Mouse (Mus musculus) 3T3-L1 (cell line): Measurements from ENCODE around the gene Tenm3.
"Not testable (repeated sequence)": the region's sequence is repeated elsewhere in the genome, so short reads cannot be mapped to it uniquely, and the experiment has no call there.

ENCODE experiments used
- DNase-seq: peaks from one replicate; pipeline ENCODE4 v3.0.0-alpha.2; 2015; ENCODE audit warnings: low read depth, low spot score

The Tenm3 gene

DNA sequence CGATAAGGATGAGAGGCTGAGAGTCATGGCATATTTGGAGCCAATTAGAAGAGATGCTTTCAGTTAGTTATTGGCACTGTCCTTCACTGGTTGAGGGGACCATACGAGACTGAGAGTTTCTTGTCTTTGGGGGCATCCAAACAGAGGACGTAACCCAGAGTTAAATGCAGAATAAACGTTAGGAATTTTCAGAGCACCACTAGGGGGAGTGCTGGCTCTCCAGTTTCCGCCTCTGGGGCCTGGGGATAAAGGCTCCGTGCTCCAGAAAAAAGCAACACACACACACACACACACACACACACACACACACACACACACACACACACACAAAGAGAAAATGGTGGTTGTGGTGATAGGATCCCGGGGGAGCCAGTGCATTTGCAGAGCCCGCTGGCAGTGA is 636.8 kb downstream of the Tenm3 start:
- peak; percentile 4 for DNase-seq

DNA sequence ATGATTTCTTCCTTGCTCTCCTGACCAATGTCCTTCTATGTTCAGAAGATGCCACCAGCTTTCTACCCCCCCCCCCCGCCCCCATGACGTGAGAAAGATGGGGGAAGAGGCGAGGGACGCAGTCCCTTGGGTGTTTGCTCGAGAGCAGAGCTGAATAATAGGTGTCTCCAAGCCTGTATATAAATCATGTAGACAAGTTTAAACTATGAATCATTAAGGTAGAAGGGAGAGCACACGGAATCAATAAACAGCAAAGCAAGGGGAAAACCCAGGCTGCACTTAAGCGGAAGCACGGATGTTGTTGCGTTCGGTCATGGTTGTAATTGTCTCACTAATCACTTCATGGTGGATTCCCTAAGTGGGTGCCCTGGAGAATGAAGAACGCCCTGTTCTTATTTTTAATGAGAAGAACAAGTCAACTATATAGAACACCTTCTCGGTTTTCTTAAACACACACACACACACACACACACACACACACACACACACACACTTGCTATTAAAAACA is 638.9 kb downstream of the Tenm3 start:
- no peak for DNase-seq

DNA sequence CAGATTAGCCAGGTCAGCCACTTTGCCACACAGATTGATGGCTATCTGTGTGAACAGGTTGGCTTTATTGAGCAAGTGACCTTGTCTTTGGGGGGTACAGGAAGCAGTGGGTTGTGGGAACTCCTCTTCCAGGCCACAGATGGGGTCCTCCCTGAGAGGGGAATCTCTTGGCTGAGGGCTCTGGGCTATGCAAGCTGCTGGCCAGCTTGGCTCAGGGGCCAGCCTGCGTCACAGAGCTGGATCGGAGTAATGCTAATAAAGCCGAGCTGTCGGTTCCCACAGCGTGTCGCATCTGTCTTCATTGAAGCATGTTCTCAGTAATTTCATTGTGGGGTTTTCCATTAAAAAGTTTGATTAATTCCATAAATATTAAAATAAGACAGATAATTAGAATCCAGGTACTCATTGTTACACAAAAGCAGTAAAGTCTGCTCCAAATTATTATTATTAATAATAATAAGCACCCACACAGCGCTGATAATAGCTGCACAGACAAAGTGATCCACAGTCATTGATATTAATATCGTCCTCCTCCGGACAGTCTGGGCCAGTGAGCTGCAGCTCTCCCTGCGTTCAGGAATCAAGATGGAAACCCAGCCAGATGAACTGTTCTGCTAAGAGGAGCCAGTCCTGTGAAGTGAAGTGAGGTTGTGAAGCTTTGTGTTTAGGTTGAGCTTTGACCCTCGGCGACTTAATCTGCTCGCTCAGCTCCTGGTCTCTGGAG is 639.5 kb downstream of the Tenm3 start:
- DNase-seq = no peak

DNA sequence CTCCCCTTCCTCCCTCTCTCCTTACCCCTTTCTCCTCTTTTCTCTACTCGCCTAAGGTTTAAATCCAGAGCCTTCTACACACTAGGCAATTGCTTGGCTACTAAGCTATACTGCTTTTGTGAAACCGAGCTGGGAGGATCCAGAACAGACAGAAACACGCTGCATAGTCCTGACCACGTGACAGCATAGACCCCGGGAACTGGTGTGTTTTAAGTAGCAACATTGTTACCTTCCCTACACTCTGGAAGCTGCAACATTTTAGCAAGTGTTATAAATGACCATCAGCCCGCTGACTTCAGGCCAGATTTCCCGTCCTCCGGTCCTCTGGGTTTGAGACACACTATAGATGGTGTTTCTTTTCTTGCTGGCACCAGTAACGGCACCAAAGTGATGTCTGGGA is 640.1 kb downstream of the Tenm3 start:
- no peak for DNase-seq

DNA sequence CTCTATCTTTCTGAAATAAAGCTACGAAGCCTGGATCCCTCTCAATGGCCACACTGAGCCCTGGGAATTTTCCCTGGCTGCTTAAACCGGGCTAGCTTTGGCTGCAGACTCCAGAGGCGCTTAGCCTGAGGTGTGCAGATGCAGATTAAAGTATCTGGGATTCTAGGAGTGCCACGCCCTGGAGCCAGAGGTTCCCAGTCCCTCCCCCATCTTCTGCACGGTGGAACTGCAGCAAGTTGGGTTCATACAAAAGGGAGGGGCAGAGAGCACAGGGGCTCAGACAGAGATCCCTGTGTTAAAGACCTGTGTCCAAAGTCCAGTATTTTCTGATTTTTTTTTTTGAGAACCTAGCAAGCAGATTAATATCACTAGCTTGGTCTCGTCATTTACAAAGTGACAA is 640.6 kb downstream of the Tenm3 start:
- DNase-seq = no peak

DNA sequence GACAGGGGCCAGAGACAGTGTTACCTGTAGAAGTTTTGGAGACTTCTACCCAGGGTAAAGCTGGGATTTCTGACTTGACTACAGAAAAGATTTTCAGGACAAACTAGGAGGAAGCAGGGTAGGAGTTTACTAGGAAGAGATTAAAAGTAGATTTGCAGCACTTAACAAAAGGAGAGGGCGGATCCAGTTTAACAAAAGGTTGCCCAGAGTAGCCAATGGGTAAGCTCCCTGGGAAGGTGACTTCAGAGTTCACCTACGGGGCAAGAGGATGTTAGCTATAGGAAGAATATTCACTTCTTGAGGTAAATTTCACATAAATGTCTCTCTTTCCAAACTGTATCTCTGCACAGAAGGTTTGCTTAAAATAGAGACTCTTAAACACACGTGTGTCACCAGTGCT is 641.1 kb downstream of the Tenm3 start:
- DNase-seq = no peak

DNA sequence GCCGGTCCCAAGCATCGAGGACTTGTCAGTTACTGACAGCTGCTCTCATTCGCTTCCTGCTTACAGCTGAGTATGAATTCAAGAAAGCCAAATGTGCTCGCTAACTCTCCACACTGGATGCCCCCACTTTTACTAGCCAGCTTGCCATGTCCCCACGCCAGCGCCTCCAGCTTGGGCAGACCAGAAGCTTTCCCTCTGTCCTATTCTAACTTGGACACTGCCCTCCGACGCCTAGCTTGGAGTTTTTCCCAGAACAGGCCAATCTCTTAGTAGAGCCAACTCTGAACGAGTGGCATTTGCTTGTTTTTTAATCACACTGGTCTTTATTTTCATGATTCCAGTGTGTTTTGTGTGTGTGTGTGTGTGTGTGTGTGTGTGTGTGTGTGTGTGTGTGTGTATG is 644.6 kb downstream of the Tenm3 start:
- DNase-seq = no peak

DNA sequence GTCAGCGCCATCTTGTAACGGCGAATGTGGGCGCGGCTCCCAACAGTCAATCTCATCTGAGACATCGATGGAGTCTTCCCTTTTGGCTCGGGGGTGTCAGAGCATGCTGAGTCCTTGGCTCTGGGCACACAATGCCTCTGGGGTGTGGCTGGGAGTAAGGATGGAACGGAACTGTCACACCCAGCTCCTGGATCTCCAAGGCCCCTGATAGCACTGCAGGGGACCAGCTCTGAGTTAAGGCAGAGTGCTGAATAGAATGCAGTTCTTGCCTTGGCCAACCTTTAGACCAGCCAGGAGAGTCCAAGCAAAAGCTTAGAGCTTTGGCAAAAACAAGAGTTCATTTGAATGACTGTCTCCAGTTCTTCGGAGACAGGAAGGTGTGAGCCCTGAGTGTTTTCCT is 647.8 kb downstream of the Tenm3 start:
- DNase-seq = no peak

DNA sequence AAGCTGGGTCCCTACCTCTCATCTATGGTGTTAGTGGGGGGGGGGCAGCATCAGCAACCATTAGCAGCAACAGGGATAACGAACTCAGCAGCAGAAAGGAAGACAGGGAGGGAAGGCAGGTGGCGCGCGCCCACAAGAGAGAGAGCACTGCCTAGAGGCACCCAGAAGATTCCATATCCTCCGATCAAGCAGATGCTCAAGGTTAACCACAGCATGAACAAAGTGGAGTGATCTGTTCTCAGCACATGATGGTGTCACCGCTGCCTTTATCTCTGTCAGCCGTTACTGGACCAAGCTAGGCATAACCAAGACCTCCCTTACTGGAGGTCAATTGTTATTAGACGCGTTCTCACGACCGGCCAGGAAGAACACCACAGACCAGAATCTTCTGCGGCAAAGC is 655.2 kb downstream of the Tenm3 start:
- no peak for DNase-seq

DNA sequence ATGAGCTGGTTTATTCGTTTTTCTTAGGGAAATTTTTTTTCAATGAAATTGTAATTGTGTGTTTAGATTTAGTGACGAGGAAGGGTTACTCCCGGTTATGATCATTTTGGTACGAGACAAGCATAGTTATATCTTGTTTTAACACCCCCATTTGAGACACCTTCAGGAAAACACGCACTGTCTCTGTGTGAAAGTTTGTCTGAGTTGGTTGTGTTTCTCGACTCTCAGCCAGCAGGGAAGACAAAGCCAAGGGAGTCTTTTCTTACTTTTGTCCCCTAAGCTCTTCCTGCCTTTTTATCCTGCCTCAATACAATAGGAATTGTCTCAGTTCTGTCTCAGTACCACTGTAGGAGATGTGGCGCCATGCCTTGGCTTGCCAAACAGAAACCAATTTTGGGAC is 660.0 kb downstream of the Tenm3 start:
- no peak for DNase-seq

DNA sequence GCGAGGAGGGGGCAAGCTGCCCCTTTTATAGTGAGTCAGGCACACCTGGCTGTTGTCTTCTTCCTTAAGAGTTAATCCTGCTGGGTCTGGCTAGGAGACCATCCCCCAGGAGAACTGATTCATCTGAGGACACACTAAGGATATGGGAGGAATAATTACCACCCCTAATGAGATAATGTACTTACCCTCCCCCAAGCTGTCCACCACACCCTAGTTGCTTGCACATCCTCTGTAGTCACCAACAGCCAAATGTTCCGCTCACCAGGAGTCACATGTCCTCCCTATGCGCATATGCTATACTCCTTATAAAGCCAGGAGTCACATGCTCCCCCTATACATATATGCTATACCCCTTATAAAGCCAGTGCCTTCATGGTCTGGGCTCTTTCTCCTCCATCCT is 662.8 kb downstream of the Tenm3 start:
- no peak for DNase-seq

DNA sequence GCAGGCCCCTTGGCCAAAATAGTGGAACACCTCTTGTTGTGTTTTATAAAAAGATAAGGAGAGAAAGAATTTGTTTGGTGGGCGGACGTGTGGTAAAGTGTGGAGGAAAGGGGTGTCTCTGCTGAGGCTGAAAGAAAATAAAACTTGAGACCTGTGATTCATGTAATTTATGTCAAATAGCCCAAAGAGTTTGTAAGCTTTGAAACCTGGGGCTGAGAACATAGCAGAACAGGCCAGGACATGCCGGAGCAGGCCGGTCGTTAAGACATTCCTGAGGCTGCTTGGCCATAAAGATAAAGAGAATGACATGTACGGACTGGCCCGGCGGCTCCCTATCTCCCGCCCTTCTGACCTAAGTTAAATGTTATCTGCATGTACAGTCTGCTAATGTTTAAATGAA is 663.6 kb downstream of the Tenm3 start:
- not testable (repeated sequence) for DNase-seq

DNA sequence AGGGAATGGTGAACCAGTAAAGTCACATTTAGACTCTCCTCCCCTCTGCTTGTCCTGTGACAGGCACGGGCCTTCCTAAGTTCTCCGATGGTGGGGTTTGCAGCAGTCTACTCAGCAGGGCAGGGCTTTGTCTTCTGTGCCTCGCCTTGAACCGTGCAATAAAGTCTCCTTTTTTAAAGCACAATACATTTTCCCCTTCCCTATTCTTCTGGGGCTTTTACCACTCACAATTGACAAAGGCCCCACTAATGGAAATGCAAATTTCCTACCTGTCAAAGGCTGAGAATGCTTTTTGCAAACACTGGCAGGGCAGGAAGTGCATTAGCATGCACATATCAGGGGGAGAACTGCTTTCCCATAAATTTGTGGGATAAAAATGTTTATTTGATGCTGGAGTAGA is 664.8 kb downstream of the Tenm3 start:
- no peak for DNase-seq

DNA sequence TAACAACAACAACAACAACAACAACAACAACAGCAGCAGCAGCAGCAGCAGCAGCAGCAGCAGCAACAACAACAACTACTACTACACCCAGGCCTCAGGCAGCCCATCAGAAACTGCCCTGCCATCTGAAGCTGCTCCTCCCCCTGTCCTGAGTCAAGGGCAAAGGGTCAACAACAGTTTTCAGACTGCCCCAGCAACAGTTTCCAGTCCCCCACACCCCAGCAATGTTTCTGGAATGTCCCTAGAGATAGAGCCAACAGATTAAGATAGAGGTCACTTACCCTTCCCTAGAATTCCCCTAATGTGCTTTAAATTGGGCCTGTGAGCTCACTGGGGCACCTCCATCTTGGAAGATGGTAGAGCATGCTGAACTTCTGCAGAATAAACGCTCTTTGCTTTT is 665.9 kb downstream of the Tenm3 start:
- DNase-seq = no peak
